In genomic region chr17:29237267-29237771, GRCm38 (mm10) we compare ENCODE assay signal across 8 mouse cellular contexts. TPM values are rescaled to one million over a fixed set of nuclear protein-coding genes. Genes with fewer than 3 reads are reported as not detected.
DNase-seq lines count a peak whose midpoint lies in the region; ATAC-seq lines count a peak whose summit lies in the region.

No protein-coding gene starts in this region.

- H3K9me3 ChIP-seq in kidney, embryonic 15.5 days (replicated peaks): no peaks in the 10 kb centered on the region
- no peaks in the 10 kb centered on the region for H3K9me3 ChIP-seq in embryonic facial prominence, embryonic 10.5 days
- H3K9me3 ChIP-seq in hindbrain, embryonic 16.5 days (ENCODE audit: control insufficient read depth, low read length): no peaks in the 10 kb centered on the region

- under 1% methylated on average over 30 of the region's 32 CpGs for WGBS in kidney, embryonic 15.5 days
- WGBS in embryonic facial prominence, embryonic 10.5 days: under 1% methylated on average over 32 of the region's 32 CpGs
- 2% methylated on average over 32 of the region's 32 CpGs for WGBS in hindbrain, embryonic 16.5 days

- peak overlapping the region; percentile 67 for H3K4me3 ChIP-seq in kidney, embryonic 15.5 days (replicated peaks)
- peak overlapping the region; percentile 80 for H3K4me3 ChIP-seq in embryonic facial prominence, embryonic 10.5 days
- H3K4me3 ChIP-seq in hindbrain, embryonic 16.5 days (ENCODE audit: low read length): peak overlapping the region; percentile 56

- H3K27me3 ChIP-seq in kidney, embryonic 15.5 days: peaks cover 65% of the 10 kb centered on the region
- peaks cover 80% of the 10 kb centered on the region for H3K27me3 ChIP-seq in embryonic facial prominence, embryonic 10.5 days (replicated peaks; ENCODE audit: low read depth, poor library complexity, severe bottlenecking)
- H3K27me3 ChIP-seq in hindbrain, embryonic 16.5 days (replicated peaks; ENCODE audit: control insufficient read depth, insufficient read depth, low read length): peaks cover 5% of the 10 kb centered on the region; the same call in 1 of the 2 replicates

- no peak for DNase-seq in kidney, adult 18-20 months
- peak; percentile 52 for DNase-seq in embryonic facial prominence, embryonic 10.5 days (ENCODE audit: low spot score)
- DNase-seq in neural tube, embryonic 10.5 days (ENCODE audit: extremely low spot score, low spot score): peak; percentile 37
- no peak for DNase-seq in gastrocnemius, adult 18-20 months (ENCODE audit: low spot score)
- DNase-seq in spleen, adult 18-20 months: no peak
- DNase-seq in urinary bladder, adult 2 months (ENCODE audit: low spot score): no peak

- peak overlapping the region; percentile 100 for H3K4me2 ChIP-seq in kidney, embryonic 15.5 days
- H3K4me2 ChIP-seq in hindbrain, embryonic 16.5 days (ENCODE audit: low read length): peak overlapping the region; percentile 95

- ATAC-seq in kidney, embryonic 15.5 days (replicated peaks; ENCODE audit: low FRiP score): peak; percentile 31; the same call in 1 of the 2 replicates
- ATAC-seq in hindbrain, embryonic 16.5 days: no peak

- H3K9ac ChIP-seq in kidney, embryonic 15.5 days: peak overlapping the region; percentile 55
- peak overlapping the region; percentile 76 for H3K9ac ChIP-seq in hindbrain, embryonic 16.5 days (ENCODE audit: low read depth, low read length)

- peaks cover 30% of the 10 kb centered on the region for H3K4me1 ChIP-seq in kidney, embryonic 15.5 days
- peaks cover 45% of the 10 kb centered on the region for H3K4me1 ChIP-seq in embryonic facial prominence, embryonic 10.5 days
- peaks cover 7% of the 10 kb centered on the region for H3K4me1 ChIP-seq in hindbrain, embryonic 16.5 days (ENCODE audit: control insufficient read depth, insufficient read depth, low read depth, low read length)

- H3K36me3 ChIP-seq in kidney, embryonic 15.5 days: no peaks in the 10 kb centered on the region
- H3K36me3 ChIP-seq in embryonic facial prominence, embryonic 10.5 days (replicated peaks): no peaks in the 10 kb centered on the region
- no peaks in the 10 kb centered on the region for H3K36me3 ChIP-seq in hindbrain, embryonic 16.5 days (ENCODE audit: control insufficient read depth, insufficient read depth, low read length)

- H3K27ac ChIP-seq in kidney, embryonic 15.5 days: no peak overlapping the region
- peak overlapping the region; percentile 75 for H3K27ac ChIP-seq in embryonic facial prominence, embryonic 10.5 days (replicated peaks)
- H3K27ac ChIP-seq in hindbrain, embryonic 16.5 days (ENCODE audit: low read depth, low read length): no peak overlapping the region

RNA-seq across cellular contexts. Expression of gene Cpne5, which starts 0.6 kb away (rescaled TPM):
- 7.8 and 9.4 TPM in 2 replicates for polyA plus RNA-seq in kidney, embryonic 15.5 days (2015; fragmentation: Nextera tagmentation; extraction: Ambion mirVana)
- 3.6 and 4.7 TPM in 2 replicates for polyA plus RNA-seq in embryonic facial prominence, embryonic 10.5 days (2016; fragmentation: Nextera tagmentation; extraction: Ambion mirVana)
- 48.1 and 51.2 TPM in 2 replicates for polyA plus RNA-seq in hindbrain, embryonic 16.5 days (2015; fragmentation: Nextera tagmentation; extraction: Ambion mirVana)
- not detected for total RNA-seq in gastrocnemius, adult 18-20 months (2021)
- polyA plus RNA-seq in urinary bladder, adult 2 months (2012; rRNA removed): 0.56 and 1.0 TPM in 2 replicates

RNA-seq across cellular contexts. Expression of gene Ppil1, which starts 26.7 kb away (rescaled TPM):
- polyA plus RNA-seq in kidney, embryonic 15.5 days (2015; fragmentation: Nextera tagmentation; extraction: Ambion mirVana): 171 and 182 TPM in 2 replicates
- polyA plus RNA-seq in embryonic facial prominence, embryonic 10.5 days (2016; fragmentation: Nextera tagmentation; extraction: Ambion mirVana): 219 and 227 TPM in 2 replicates
- 105 and 113 TPM in 2 replicates for polyA plus RNA-seq in hindbrain, embryonic 16.5 days (2015; fragmentation: Nextera tagmentation; extraction: Ambion mirVana)
- total RNA-seq in gastrocnemius, adult 18-20 months (2021): 1 to 10 TPM; 5.5 to 6.1 TPM
- 27.9 and 31.3 TPM in 2 replicates for polyA plus RNA-seq in urinary bladder, adult 2 months (2012; rRNA removed)

RNA-seq across cellular contexts. Expression of gene BC004004, which starts 31.3 kb away (rescaled TPM):
- 67.6 and 73.2 TPM in 2 replicates for polyA plus RNA-seq in kidney, embryonic 15.5 days (2015; fragmentation: Nextera tagmentation; extraction: Ambion mirVana)
- polyA plus RNA-seq in embryonic facial prominence, embryonic 10.5 days (2016; fragmentation: Nextera tagmentation; extraction: Ambion mirVana): 47.8 and 49.5 TPM in 2 replicates
- 118 and 123 TPM in 2 replicates for polyA plus RNA-seq in hindbrain, embryonic 16.5 days (2015; fragmentation: Nextera tagmentation; extraction: Ambion mirVana)
- 100 to 1,000 TPM; 119 to 125 TPM for total RNA-seq in gastrocnemius, adult 18-20 months (2021)
- polyA plus RNA-seq in urinary bladder, adult 2 months (2012; rRNA removed): 94.6 and 101 TPM in 2 replicates

Comparison
In these comparisons a context has a peak if more than half of its experiments do, and no peak if none do; other contexts are left out.
1. DNase-seq: peak in embryonic facial prominence, embryonic 10.5 days (single experiment) and neural tube, embryonic 10.5 days (single experiment); none in kidney, adult 18-20 months (single experiment), gastrocnemius, adult 18-20 months (single experiment), spleen, adult 18-20 months (0 of 2) and urinary bladder, adult 2 months (single experiment).
2. Peak in every context shown above with its lines, with median percentiles within 50 percentile points of each other: H3K4me3 ChIP-seq.